Mouse (Mus musculus): ENCODE results near the gene Mrfap1. TPM values are rescaled to one million over a fixed set of nuclear protein-coding genes. Genes with fewer than 3 reads are reported as not detected.

Mrfap1 gene
- 100 to 1,000 TPM; 581 to 596 TPM for total RNA-seq (2021)
- long read RNA-seq, transcript Mrfap1-201 (2 exons, 1,648 nt): major isoform, 350 of 351 reads
- long read RNA-seq, partial matches to known transcripts: 0 of 351 reads
- long read RNA-seq, other reads (novel, unspliced or antisense): 1 of 351 reads

DNA sequence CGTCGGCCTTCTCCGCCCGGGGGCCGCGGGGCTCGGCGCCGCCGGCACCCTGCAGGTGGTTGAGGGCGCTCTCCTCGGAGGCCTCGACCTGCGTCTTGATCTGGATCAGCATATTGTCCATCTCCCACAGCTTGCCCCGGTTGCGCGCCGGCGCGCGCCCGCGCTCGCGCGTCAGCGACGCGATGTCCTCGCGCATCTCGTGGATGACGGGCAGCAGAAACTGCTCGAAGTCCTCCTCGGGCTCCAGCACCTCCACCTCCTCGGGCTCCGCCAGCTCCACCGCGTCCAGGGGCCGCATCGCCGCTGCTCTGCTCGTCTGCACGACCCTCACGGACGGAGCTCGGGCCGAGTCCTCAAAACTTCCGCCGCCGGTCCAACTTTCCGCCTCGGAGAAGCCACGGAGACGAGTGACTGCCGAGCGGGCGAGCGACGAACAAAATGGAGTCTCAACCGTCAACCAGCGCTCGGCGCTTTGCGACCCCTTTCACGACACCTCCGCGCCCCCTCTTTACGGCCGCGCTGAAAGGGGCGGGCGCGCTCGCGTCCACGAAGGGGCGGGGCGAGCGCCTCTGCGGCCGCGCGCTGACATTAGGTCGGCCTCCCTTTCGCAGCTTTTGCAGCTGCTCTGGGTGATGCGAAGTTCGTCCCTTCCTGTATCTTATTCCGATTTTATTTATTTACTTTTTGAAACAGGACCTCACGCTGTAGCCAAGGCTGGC lies at the start of gene Mrfap1:
TSS of gene Mrfap1 (minus strand) at position 477 of the 719 bp plus-strand sequence.
- DNase-seq (ENCODE audit: low spot score in 2 of 2): peak; percentile 92 to 96

- no peak for DNase-seq (ENCODE audit: low spot score in 2 of 2)
These were observed 47.9 kb upstream of the Mrfap1 start for GRCm38 (mm10) chr5:36844490-36844889.

DNA sequence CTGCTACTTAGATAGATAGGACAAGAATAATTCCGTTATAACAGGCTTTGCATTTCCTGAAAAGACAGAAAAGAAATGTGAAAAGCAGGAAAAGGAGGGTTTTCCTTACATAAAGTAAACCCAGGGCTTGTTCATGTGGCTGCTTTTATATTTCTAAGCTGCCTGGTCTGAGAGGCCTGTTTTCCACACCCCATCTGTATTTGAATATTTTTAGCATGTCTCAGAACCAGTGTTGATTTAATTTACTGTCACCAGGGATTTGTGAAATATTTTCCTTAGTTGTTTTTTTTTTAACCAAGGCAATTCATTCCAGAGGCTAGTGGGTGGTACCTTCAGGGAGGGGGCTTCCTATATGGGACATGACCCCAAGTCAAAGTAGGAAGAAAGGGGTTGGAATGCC lies 45.1 kb upstream of the Mrfap1 start:
- DNase-seq (ENCODE audit: low spot score in 2 of 2): no peak

DNA sequence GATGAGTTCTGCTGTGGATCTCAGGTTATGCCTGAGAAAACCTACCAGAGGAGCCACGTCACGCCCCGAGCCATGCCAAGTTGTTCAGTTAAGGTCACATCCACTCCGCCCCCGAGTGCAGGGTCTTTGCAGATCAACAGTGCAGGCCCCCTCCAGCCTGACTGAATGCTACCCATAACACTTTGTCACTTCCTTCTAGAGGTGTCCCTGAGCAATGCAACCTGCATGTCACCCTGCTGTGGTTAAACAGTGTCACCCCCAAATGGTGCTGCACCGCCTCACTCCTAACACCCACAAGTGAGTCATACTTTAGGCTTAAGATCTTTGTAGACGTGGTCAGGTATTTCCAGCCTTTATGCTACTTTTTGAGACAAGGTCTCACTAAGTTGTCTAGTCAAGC lies 43.5 kb upstream of the Mrfap1 start:
- DNase-seq (ENCODE audit: low spot score in 2 of 2): no peak

GRCm38 (mm10) chr5:36839602-36840001 lies 43.0 kb upstream of the Mrfap1 start:
- DNase-seq (ENCODE audit: low spot score in 2 of 2): no peak

DNA sequence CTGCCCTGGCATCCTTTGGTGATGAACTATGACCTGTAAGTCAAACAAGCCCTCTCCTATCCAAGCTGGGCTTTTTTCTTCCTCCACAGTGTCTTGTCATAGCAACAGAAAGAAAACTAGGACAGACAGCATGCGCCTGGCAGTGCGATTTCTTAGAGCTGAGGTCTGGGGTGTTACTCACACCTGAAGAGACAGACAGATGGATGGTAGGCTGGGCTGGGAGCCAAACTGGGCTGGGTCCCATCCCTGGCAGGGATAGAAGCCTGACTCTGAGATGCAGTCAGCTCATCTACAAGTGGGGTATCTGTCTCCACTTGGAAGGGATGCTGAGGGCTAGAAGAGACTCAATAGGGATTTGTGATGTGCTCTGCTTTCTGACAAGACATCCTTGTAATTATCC lies 42.5 kb upstream of the Mrfap1 start:
- peak in 1 of 2 experiments; percentile 29 for DNase-seq (ENCODE audit: low spot score in 2 of 2)

DNA sequence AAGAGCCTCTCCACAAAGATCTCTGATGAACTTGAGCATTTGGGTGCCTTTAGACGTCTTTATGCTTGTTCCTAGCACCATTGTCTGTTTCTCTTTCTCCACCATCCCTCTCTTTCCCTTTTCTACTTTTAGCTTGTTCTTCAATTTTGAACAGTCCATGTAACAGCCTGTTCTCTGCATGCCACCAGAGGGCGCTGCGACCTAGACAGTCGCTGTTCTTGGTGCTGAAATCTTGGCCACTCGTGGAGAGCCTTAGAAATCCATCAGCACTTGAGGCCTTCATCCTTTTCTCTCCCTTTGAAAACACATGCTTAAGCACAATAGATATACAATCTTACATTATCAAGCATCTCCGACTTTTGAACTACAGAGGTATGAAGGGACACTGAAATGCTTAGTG lies 39.4 kb upstream of the Mrfap1 start:
- DNase-seq (ENCODE audit: low spot score in 2 of 2): peak; percentile 74 to 88

DNA sequence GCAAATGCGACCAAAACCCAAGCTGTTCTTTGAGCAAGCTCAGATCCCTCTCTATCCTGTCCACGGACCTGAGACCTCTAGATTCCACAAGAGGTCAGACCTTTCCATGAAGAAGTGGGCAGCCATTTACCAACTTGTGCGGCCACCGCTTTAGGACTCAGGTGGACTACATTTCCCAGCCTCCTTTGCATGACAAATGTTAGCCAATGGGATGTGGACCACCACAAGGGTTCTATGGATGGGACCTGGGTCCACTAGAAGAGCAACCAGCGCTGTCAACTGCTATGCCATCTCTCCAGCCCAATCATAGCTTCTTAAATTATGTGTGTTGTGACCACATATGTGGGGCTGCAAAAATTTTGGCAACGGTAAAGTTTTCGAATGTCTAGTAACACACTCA lies 34.7 kb upstream of the Mrfap1 start:
- peak in 1 of 2 experiments; percentile 67 for DNase-seq (ENCODE audit: low spot score in 2 of 2)

DNA sequence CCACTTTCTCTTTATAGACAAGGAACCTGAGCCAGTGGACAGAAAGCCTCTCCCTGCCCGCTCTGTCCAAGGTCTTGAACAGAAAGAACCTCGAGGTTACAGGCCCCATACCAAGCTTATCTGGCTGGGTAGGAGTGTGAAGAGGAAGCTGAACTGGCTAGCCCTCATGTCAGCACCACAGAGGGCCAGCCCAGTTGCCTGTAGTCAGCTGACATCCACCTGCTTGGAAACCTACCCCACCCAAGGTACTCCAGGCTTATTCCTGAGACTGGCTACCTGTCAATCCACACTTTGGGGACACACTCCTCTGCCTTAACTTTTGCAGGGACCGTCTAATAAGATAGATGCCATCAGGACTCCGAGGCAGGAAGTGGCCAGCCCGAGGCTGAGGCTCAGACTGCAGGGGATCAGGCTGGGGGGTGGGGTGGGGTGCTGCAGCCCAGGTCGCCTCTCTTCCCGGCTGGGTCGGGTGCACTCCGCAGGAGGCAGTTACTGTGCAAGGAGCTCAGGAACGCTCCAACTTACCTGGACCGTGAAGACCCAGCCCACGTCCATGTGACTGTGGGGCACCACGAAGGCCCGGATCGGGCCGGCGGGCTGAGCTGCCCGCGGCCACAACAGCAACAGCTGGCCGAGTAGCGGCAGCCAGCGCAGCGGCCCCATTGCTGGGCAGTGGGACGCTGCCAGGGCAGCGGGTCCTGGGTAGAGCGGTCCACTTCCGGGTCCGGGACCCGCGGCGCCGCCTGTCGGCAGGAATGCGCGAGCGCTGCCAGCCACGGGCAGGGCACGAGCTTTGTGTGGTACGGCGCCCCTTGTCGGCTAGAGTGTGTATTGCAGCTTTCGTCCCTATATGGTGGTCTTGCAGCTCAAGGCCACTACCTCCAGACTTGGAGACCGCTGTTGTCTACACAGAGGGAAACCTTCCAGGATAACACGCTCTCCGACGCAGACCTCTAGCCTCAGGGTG lies 33.6 kb upstream of the Mrfap1 start, which contains the start of gene Man2b2:
TSS of gene Man2b2 (minus strand) at position 741 of the 967 bp plus-strand sequence.
- peak; percentile 80 to 93 for DNase-seq (ENCODE audit: low spot score in 2 of 2)

DNA sequence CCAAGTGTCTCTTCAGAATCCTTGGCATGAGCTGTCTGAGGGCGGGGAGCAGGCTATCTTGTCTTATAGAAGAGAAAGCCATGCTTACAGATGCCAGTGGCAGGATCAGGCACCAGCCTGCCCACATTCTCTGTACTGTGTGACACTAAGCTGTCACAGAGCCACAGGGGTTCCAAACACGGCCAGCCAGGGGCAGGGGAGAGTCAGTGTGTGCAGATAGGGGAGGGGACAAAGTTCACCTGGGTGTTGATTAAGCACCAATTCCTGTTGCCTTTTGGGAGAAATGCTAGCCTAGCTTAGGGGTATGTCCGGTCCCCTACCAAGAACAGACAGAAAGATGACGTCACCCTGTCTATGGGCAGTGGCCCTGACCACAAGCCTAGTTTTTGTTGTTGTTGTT lies 32.5 kb upstream of the Mrfap1 start:
- no peak for DNase-seq (ENCODE audit: low spot score in 2 of 2)

GRCm38 (mm10) chr5:36822907-36823306 lies 26.3 kb upstream of the Mrfap1 start:
- DNase-seq (ENCODE audit: low spot score in 2 of 2): no peak

GRCm38 (mm10) chr5:36820142-36820541 lies 23.6 kb upstream of the Mrfap1 start:
- DNase-seq (ENCODE audit: low spot score in 2 of 2): peak in 1 of 2 experiments; percentile 79

- no peak for DNase-seq (ENCODE audit: low spot score in 2 of 2)
These were observed 23.2 kb upstream of the Mrfap1 start for GRCm38 (mm10) chr5:36819742-36820141.

GRCm38 (mm10) chr5:36817738-36818137 lies 21.2 kb upstream of the Mrfap1 start:
- no peak for DNase-seq (ENCODE audit: low spot score in 2 of 2)

GRCm38 (mm10) chr5:36814554-36814953 lies 18.0 kb upstream of the Mrfap1 start:
- DNase-seq (ENCODE audit: low spot score in 2 of 2): no peak

DNA sequence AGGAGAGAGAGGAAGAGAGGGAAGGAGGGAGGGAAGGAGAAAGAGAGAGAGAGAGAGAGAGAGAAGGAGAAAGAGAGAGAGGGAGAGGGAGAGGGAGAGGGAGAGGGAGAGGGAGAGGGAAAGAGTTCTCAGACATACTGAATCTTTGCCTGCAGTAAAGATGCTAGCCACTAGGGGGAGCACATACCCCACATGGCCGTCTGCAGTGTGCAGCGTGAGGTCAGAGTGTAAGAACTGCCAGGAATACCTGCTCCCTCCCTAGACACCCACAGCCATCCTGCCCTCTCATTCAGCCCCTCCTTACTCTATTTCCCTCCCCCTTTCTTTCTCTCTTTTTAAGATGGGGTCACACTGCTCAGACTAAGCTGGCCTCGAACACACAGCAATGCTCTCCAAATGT lies 14.8 kb upstream of the Mrfap1 start:
- DNase-seq (ENCODE audit: low spot score in 2 of 2): peak; percentile 35 to 81

- DNase-seq (ENCODE audit: low spot score in 2 of 2): no peak
These were observed 14.1 kb upstream of the Mrfap1 start for GRCm38 (mm10) chr5:36810634-36811033.

DNA sequence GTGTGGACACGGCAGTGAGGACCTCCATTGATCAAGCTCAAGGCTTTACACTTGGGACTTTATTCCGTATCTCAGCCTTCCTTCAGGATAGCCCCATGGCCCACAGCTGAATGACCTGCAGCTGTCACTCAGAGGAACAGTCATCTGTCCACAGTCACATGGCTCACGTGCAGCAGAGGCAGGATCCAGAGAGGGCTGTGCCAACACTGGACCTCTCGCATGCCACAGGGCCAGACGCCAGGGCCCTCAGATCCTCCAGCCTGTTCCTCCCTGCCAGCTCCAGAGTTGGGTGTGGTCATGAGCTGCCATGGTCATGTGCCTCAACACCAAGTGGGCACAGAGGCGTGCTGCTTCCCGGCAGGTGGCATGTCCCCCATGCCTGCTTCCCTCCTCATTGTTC lies 12.6 kb upstream of the Mrfap1 start:
- no peak for DNase-seq (ENCODE audit: low spot score in 2 of 2)

- DNase-seq (ENCODE audit: low spot score in 2 of 2): no peak
These were observed 10.5 kb upstream of the Mrfap1 start for GRCm38 (mm10) chr5:36807106-36807505.

GRCm38 (mm10) chr5:36797291-36797690 lies 719 bp upstream of the Mrfap1 start:
- DNase-seq (ENCODE audit: low spot score in 2 of 2): no peak

DNA sequence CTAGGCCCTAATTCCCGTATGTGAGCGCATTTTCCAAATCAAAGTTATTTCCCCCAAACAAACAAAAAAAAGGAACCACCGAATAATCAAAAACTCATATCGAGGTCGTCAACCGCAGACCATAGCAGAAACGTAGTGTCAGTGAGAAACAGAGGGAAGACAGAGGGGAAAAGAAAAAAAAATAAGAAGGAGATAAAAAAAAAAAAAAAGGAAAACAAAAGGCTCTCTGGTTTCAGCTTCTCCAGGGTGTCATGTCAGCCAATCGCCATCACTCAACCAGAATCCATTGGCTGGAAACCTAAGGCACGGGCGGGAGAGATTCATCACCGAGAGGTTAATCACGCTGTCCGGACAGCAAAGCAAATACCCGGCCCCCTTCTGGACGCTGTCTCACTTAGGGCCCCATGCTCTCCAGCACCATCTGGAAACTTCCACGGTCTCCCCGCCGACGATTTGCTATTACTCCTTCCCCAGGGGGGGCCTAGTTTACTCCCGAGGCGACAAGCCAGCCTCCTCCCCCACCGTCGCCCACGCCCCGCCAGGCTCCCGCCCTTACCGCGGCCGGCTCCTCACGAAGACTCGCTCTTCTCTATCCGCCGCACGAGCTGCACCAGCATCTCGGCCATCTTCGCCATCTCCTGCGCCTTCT lies 801 bp downstream of the Mrfap1 start:
- DNase-seq (ENCODE audit: low spot score in 2 of 2): peak; percentile 81 to 84

All from layer of hippocampus, adult 18-20 months (tissue).